Mouse (Mus musculus) spleen, adult 2 months (tissue): Measurements from ENCODE around the gene Arid1b. TPM values are rescaled to one million over a fixed set of nuclear protein-coding genes. Genes with fewer than 3 reads are reported as not detected.
A peak's percentile ranks its signal among the peaks of the same experiment; 100 is the strongest.

ENCODE experiments used
- DNase-seq, 2 experiments: peaks; one replicate each; pipeline versions ENCODE4 v3.0.0 to v3.0.0-alpha.2; 2012 to 2021; ENCODE audit warnings: low spot score in 2 of 2, low read depth in 1 of 2
- H3K27ac ChIP-seq: fragments of 200-500 bp; 2 replicates; pipeline ENCODE4 v1.5.1; 2012; ENCODE audit warnings: low read length, inconsistent platforms; ENCODE audit not compliant: insufficient read depth
- H3K27me3 ChIP-seq: fragments of 200-500 bp; 2 replicates; pipeline ENCODE4 v1.6.1; 2012; ENCODE audit warnings: mild to moderate bottlenecking, moderate library complexity, low read length, inconsistent platforms; ENCODE audit not compliant: control insufficient read depth, insufficient read depth
- H3K36me3 ChIP-seq: fragments of 200-500 bp; 2 replicates; pipeline ENCODE4 v1.6.1; 2012; ENCODE audit warnings: mild to moderate bottlenecking, low read length, inconsistent platforms; ENCODE audit not compliant: control insufficient read depth, insufficient read depth
- H3K4me1 ChIP-seq: fragments of 200-500 bp; 2 replicates; pipeline ENCODE4 v1.6.1; 2011; ENCODE audit warnings: inconsistent platforms; ENCODE audit not compliant: control insufficient read depth, insufficient read depth, insufficient read length
- H3K4me3 ChIP-seq: fragments of 200-500 bp; 2 replicates; pipeline ENCODE4 v1.5.1; 2011; ENCODE audit warnings: mild to moderate bottlenecking, inconsistent platforms; ENCODE audit not compliant: insufficient read depth, insufficient read length; ENCODE audit errors: extremely low read depth
- CTCF ChIP-seq: fragments of 200-500 bp; IDR thresholded peaks from 2 replicates; pipeline ENCODE4 v1.5.1; 2011; ENCODE audit warnings: mild to moderate bottlenecking, inconsistent platforms; ENCODE audit not compliant: insufficient read depth, insufficient read length, insufficient replicate concordance; ENCODE audit errors: extremely low read depth
- POLR2A ChIP-seq: fragments of 200-500 bp; IDR thresholded peaks from 2 replicates; pipeline ENCODE4 v1.6.1; 2011; ENCODE audit warnings: low read depth, low read length, inconsistent platforms
- WGBS: fragments of 180-500 bp; shearing (Covaris S2); methylation state at CpG from one replicate; pipeline ENCODE4 v1.1.7; 2018; 5-methylcytosine and 5-hydroxymethylcytosine counted together
- polyA plus RNA-seq: library from polyadenylated mRNA; depleted of rRNA; stranded (reverse); fragments of >200 nt; gene quantifications from 2 replicates; pipeline ENCODE4 v1.2.3, GENCODE M21; 2012

The Arid1b gene
- polyA plus RNA-seq, 1 experiment = 53.5 TPM

- H3K4me3 ChIP-seq = no peak overlapping the region
- no peak for TF ChIP-seq CTCF
- TF ChIP-seq POLR2A = no peak
- 80% methylated on average over 8 of the region's 8 CpGs for WGBS
- H3K27ac ChIP-seq = no peak overlapping the region
- H3K36me3 ChIP-seq = no peaks in the 10 kb centered on the region
- H3K4me1 ChIP-seq = peaks cover 17% of the 10 kb centered on the region
- no peaks in the 10 kb centered on the region for H3K27me3 ChIP-seq
- no peak for DNase-seq
Observed at GRCm38 (mm10) chr17:5133831-5134230, 139.7 kb downstream of the Arid1b start.

- H3K36me3 ChIP-seq = no peaks in the 10 kb centered on the region
- WGBS = 59% methylated on average over 8 of the region's 8 CpGs
- peaks cover 15% of the 10 kb centered on the region for H3K4me1 ChIP-seq
- no peak for TF ChIP-seq POLR2A
- TF ChIP-seq CTCF = no peak
- no peak for DNase-seq
- H3K27ac ChIP-seq = no peak overlapping the region
- no peaks in the 10 kb centered on the region for H3K27me3 ChIP-seq
- H3K4me3 ChIP-seq = no peak overlapping the region
Observed at GRCm38 (mm10) chr17:5134271-5134670, 140.1 kb downstream of the Arid1b start.

GRCm38 (mm10) chr17:5137936-5138335 is 143.8 kb downstream of the Arid1b start:
- Histone ChIP-seq H3K4me3 (no peak overlapping the region), H3K36me3 (no peaks in the 10 kb centered on the region; the same call in 1 of the 2 replicates), H3K27ac (no peak overlapping the region), H3K27me3 (no peaks in the 10 kb centered on the region), H3K4me1 (peaks cover 11% of the 10 kb centered on the region)
- DNase-seq = no peak
- 40% methylated on average over 3 of the region's 3 CpGs for WGBS
- no peak for TF ChIP-seq CTCF
- no peak for TF ChIP-seq POLR2A

GRCm38 (mm10) chr17:5138641-5139205 is 144.6 kb downstream of the Arid1b start:
- peak; percentile 23 to 61 for DNase-seq
- Histone ChIP-seq H3K4me1 (peaks cover 11% of the 10 kb centered on the region), H3K36me3 (no peaks in the 10 kb centered on the region; the same call in 1 of the 2 replicates), H3K4me3 (no peak overlapping the region), H3K27ac (no peak overlapping the region), H3K27me3 (no peaks in the 10 kb centered on the region)
- TF ChIP-seq CTCF = no peak
- no peak for TF ChIP-seq POLR2A
- WGBS = 20% methylated on average over 8 of the region's 8 CpGs

- TF ChIP-seq POLR2A (no peak), CTCF (no peak)
Observed at GRCm38 (mm10) chr17:5139553-5139952, 145.4 kb downstream of the Arid1b start.

GRCm38 (mm10) chr17:5143735-5144439 is 149.8 kb downstream of the Arid1b start:
- H3K4me1 ChIP-seq = peaks cover 1% of the 10 kb centered on the region
- WGBS = 84% methylated on average over 6 of the region's 6 CpGs
- DNase-seq = no peak

More at GRCm38 (mm10) chr17:5139553-5139952, 145.4 kb downstream of the Arid1b start:
- Histone ChIP-seq H3K27me3 (no peaks in the 10 kb centered on the region), H3K36me3 (no peaks in the 10 kb centered on the region; the same call in 1 of the 2 replicates), H3K4me1 (peaks cover 7% of the 10 kb centered on the region), H3K4me3 (no peak overlapping the region), H3K27ac (no peak overlapping the region)
- WGBS = 73% methylated on average over 8 of the region's 8 CpGs
- DNase-seq = no peak

GRCm38 (mm10) chr17:5150660-5151063 is 156.5 kb downstream of the Arid1b start:
- TF ChIP-seq POLR2A (no peak), CTCF (no peak)
- Histone ChIP-seq H3K4me3 (no peak overlapping the region), H3K4me1 (no peaks in the 10 kb centered on the region; the same call in 1 of the 2 replicates), H3K36me3 (no peaks in the 10 kb centered on the region), H3K27ac (no peak overlapping the region), H3K27me3 (no peaks in the 10 kb centered on the region)
- WGBS = 79% methylated on average over 7 of the region's 7 CpGs
- DNase-seq = no peak

More at GRCm38 (mm10) chr17:5143735-5144439, 149.8 kb downstream of the Arid1b start:
- no peaks in the 10 kb centered on the region for H3K27me3 ChIP-seq
- no peaks in the 10 kb centered on the region; the same call in 1 of the 2 replicates for H3K36me3 ChIP-seq
- H3K27ac ChIP-seq = no peak overlapping the region
- no peak overlapping the region for H3K4me3 ChIP-seq
- TF ChIP-seq CTCF (no peak), POLR2A (no peak)
